Mouse (Mus musculus): ENCODE data around the gene Plxdc1. TPM values are rescaled to one million over a fixed set of nuclear protein-coding genes. Genes with fewer than 3 reads are reported as not detected.
A peak's percentile ranks its signal among the peaks of the same experiment; 100 is the strongest.

The Plxdc1 gene
- polyA plus RNA-seq, 1 experiment from 2014 or later: 0.44 TPM

DNA sequence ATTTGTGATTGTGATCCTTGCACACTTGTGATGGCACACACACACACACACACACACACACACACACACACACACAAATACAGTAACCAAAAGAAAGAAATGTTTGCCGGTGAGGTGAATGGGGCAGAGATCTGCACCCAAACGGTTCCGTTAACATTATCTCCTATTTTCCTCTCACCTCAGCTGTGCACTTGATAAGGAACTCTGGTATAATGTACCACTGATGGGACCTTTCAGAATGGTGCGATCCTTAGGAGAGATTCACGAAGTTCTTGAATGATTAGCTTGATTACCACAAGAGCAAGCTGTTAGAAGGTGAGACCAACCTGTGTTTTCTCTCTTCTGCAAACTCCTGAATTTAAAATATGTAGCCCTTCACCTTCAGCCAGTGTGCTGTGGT is 17.9 kb downstream of the Plxdc1 start:
- no peak overlapping the region for H3K4me3 ChIP-seq
- 39% methylated on average over 5 of the region's 5 CpGs for WGBS
- ATAC-seq (ENCODE audit: extremely low read depth, insufficient number of reproducible peaks, low FRiP score, low TSS enrichment): no peak
- no peak overlapping the region for H3K27ac ChIP-seq (replicated peaks)
- no peaks in the 10 kb centered on the region for H3K36me3 ChIP-seq
- H3K4me2 ChIP-seq: no peak overlapping the region
- no peaks in the 10 kb centered on the region for H3K9me3 ChIP-seq
- H3K9ac ChIP-seq: no peak overlapping the region
- peaks cover 44% of the 10 kb centered on the region for H3K27me3 ChIP-seq (replicated peaks)
- H3K4me1 ChIP-seq: peaks cover 21% of the 10 kb centered on the region

DNA sequence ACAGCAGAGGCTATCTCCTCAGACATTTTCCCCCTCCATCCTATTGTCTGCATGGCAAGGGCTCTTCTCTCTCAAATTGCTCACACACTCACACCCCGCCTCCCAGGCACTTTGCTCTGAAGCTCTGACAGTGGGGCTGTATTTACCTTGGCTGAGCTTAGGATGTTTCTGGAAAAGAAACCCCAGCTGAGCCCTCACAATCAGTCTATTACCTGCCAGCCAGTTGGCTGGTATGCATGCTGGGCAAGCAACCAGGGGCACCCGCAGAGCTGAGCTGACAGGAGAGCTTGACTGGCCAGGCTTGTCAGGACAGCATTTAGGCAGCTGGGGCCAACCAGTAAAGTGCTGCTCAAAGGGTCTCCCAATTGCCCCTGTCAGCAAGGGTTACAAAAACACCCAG is 19.1 kb downstream of the Plxdc1 start:
- Histone ChIP-seq H3K4me2 (no peak overlapping the region), H3K9me3 (no peaks in the 10 kb centered on the region), H3K9ac (no peak overlapping the region), H3K4me1 (peaks cover 21% of the 10 kb centered on the region), H3K36me3 (no peaks in the 10 kb centered on the region), H3K27me3 (replicated peaks) (peaks cover 44% of the 10 kb centered on the region), H3K27ac (replicated peaks) (no peak overlapping the region), H3K4me3 (no peak overlapping the region)
- 29% methylated on average over 2 of the region's 2 CpGs for WGBS
- no peak for ATAC-seq (ENCODE audit: extremely low read depth, insufficient number of reproducible peaks, low FRiP score, low TSS enrichment)

DNA sequence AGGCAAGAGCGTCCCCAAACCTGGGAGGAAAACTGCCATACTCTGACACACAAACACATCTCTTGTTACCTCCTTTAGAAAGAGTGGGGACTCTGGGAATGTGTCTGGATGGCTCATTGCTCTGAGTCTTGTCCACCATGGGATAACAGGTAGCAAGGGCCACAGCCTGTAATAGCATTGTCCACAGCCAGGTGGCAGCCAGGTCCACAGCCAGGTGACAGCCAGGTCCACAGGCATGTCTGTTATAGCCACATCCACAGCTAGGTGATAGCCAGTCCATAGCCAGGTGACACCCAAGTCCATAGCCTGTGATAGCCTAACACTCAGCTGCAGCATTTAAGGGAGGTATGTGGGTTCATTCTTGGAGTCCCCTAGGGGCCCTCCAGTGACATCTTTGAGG is 25.3 kb downstream of the Plxdc1 start:
- H3K27me3 ChIP-seq (replicated peaks): 0 out of 2 replicates have a peak, but pooled peaks cover 16% of the 10 kb centered on the region
- no peaks in the 10 kb centered on the region for H3K9me3 ChIP-seq
- no peak overlapping the region for H3K4me2 ChIP-seq
- H3K9ac ChIP-seq: no peak overlapping the region
- no peak overlapping the region for H3K27ac ChIP-seq (replicated peaks)
- WGBS: 66% methylated on average over 1 of the region's 1 CpGs
- H3K36me3 ChIP-seq: no peaks in the 10 kb centered on the region
- no peak for ATAC-seq (ENCODE audit: extremely low read depth, insufficient number of reproducible peaks, low FRiP score, low TSS enrichment)
- no peak overlapping the region for H3K4me3 ChIP-seq
- 0 out of 2 replicates have a peak, but pooled peaks cover 5% of the 10 kb centered on the region for H3K4me1 ChIP-seq

DNA sequence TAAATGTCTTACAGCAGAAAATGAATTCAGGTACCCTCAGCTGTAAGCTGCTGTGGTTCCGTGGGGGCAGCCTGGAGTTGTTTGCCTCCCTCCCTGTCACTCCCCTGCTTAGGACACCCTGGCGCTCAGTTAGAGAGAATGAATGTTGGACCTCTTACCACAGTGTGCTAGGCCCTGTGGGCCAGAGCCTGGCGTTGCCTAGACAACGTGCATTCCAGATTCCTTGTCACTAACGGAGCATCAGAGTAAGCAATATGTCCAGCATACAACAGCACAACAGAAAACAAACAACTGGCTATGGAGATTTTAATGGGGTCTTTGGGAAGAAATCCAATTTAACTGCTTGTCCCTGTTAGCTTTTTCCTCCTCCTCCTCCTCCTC is 27.0 kb downstream of the Plxdc1 start:
- Histone ChIP-seq H3K27me3 (replicated peaks) (0 out of 2 replicates have a peak, but pooled peaks cover 10% of the 10 kb centered on the region), H3K27ac (replicated peaks) (no peak overlapping the region)
- 61% methylated on average over 5 of the region's 5 CpGs for WGBS

DNA sequence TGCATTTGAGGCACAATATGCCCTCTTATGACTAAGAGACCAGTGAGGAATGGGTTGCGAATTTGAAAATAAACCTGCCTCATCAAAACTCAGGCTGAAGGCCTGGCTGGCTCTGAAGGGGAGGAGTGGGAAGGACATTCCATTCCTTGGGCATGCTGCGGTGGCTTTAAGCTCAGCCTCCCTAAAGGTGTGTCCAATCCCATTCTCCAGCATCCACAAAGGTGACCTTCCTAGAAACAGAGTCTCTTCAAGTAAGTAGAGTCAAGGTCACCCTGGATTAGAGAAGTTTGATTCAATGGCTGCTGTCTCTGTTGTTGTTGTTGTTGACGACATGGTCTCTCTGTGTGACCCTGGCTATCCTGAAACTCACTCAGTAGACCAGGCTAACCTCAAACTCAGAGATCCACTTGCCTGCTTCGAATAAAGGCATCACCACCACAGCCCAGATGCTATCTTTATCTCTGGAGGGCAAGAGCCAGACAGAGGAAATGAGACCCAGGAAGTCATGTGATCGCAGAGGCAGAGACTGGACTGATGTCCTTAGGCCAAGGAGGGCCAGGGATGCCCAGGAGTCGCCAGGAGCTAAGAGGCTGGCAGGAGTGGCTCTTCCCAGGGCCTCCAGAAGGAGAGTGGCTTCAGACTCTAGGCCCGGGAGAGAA is 27.5 kb downstream of the Plxdc1 start:
- Histone ChIP-seq H3K4me3 (no peak overlapping the region), H3K27ac (replicated peaks) (no peak overlapping the region), H3K27me3 (replicated peaks) (0 out of 2 replicates have a peak, but pooled peaks cover 6% of the 10 kb centered on the region), H3K4me1 (peaks cover 19% of the 10 kb centered on the region), H3K9me3 (no peaks in the 10 kb centered on the region), H3K36me3 (no peaks in the 10 kb centered on the region), H3K4me2 (no peak overlapping the region), H3K9ac (no peak overlapping the region)
- 64% methylated on average over 7 of the region's 7 CpGs for WGBS
- ATAC-seq (ENCODE audit: extremely low read depth, insufficient number of reproducible peaks, low FRiP score, low TSS enrichment): no peak

More for the DNA sequence above, 27.0 kb downstream of the Plxdc1 start:
- H3K9ac ChIP-seq: no peak overlapping the region
- ATAC-seq (ENCODE audit: extremely low read depth, insufficient number of reproducible peaks, low FRiP score, low TSS enrichment): no peak
- H3K9me3 ChIP-seq: no peaks in the 10 kb centered on the region
- peaks cover 14% of the 10 kb centered on the region for H3K4me1 ChIP-seq
- no peak overlapping the region for H3K4me3 ChIP-seq
- no peaks in the 10 kb centered on the region for H3K36me3 ChIP-seq
- no peak overlapping the region for H3K4me2 ChIP-seq

DNA sequence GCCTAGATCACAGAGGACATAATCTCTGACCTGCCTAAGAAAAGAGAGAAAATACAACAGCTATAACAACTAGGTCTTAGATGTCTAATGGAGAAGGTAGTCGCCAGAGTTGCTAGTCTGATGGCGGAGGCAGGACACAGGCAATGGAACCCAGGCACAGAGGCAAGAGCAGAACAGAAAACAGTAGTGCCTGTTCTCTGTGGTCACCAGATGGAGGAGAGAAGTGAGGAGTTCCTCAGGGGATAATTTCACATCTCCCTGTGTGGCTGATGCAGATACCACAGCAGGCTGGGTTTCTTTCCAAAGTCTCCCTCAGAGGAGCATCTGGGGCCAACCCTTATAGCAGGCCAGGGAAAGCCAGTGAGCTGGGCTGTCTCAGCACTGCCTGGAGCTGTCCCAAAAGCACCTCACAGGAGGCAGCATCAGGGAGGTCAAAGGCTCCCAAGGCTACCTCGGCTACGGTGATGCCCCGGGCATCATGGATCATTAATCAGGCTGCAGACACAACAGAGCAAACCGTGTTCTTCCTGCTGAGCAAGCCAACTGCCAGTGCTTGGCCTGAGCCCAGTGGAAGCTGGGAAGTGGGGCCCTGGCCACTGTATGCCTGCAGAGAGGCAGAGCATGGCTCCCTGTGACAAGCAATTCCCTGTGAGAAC is 29.2 kb downstream of the Plxdc1 start:
- WGBS: 73% methylated on average over 6 of the region's 6 CpGs
- Histone ChIP-seq H3K4me2 (no peak overlapping the region), H3K36me3 (no peaks in the 10 kb centered on the region), H3K4me1 (peaks cover 19% of the 10 kb centered on the region), H3K9ac (no peak overlapping the region), H3K27me3 (replicated peaks) (0 out of 2 replicates have a peak, but pooled peaks cover 6% of the 10 kb centered on the region), H3K27ac (replicated peaks) (no peak overlapping the region), H3K4me3 (no peak overlapping the region), H3K9me3 (no peaks in the 10 kb centered on the region)
- no peak for ATAC-seq (ENCODE audit: extremely low read depth, insufficient number of reproducible peaks, low FRiP score, low TSS enrichment)

DNA sequence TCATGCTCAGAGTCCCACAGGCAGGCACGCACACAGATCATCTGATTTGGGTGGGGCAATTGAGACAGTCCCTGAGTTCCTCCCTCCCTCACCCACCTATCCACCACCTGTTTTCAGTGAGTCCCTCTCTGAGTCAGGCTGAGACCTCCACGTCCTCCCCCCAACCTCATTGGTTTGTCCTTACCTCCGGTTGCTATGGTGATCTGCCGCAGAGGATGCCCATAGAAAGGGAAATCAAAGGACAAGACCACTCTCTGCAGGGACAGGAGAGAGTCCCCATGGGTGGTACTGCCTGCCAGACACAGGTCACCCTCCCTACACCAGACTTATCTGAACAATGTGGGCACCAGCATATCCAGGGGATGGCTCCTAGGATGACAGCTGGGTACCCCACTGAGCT is 30.3 kb downstream of the Plxdc1 start:
- Histone ChIP-seq H3K27ac (replicated peaks) (no peak overlapping the region), H3K4me2 (no peak overlapping the region), H3K9ac (no peak overlapping the region), H3K27me3 (replicated peaks) (0 out of 2 replicates have a peak, but pooled peaks cover 6% of the 10 kb centered on the region), H3K4me1 (peaks cover 19% of the 10 kb centered on the region), H3K9me3 (no peaks in the 10 kb centered on the region), H3K4me3 (no peak overlapping the region), H3K36me3 (no peaks in the 10 kb centered on the region)
- 67% methylated on average over 4 of the region's 4 CpGs for WGBS
- ATAC-seq (ENCODE audit: extremely low read depth, insufficient number of reproducible peaks, low FRiP score, low TSS enrichment): no peak

DNA sequence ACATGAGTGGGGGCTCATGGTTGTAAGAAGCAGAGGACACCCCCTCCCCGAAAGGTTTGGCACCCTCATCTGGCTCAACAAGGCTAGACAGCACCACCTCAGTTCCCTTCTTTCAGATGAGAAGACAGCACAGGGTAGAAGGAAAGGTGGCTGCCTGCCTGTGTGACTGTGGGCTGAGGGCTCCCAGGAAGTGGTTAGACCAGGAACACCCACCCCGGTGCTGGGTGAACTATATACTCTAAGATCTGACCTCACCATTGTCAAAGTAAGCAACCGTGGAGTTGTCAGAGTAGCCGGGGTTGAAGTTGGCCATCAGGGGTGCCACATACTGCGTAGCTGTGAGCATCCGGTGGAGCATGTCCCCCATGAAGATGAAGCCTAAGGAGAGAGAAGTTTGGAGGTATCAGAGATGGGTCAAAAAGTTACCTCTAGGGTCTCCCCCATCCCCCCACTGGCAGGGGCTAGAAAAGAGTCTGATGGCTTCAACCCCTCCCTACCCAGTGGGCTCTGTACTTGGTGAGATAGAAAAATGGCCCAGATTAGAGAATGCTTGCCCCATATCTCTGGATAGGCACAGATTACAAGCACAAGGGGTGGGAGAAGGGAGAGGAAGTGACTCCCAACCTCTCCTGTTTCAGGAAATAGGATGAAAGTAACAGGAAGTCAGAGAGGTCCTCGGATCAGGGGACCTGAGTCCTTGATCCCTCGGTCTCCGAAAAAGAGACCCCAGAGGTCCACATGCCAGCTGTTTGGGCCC is 30.9 kb downstream of the Plxdc1 start:
- Histone ChIP-seq H3K27ac (replicated peaks) (no peak overlapping the region), H3K36me3 (no peaks in the 10 kb centered on the region), H3K9ac (0 out of 2 replicates have a peak overlapping the region, but pooled peaks have one; percentile 11), H3K4me1 (peaks cover 19% of the 10 kb centered on the region), H3K9me3 (no peaks in the 10 kb centered on the region), H3K27me3 (replicated peaks) (peaks cover 6% of the 10 kb centered on the region; the same call in 1 of the 2 replicates), H3K4me2 (no peak overlapping the region), H3K4me3 (no peak overlapping the region)
- WGBS: 65% methylated on average over 9 of the region's 9 CpGs
- ATAC-seq (ENCODE audit: extremely low read depth, insufficient number of reproducible peaks, low FRiP score, low TSS enrichment): no peak

DNA sequence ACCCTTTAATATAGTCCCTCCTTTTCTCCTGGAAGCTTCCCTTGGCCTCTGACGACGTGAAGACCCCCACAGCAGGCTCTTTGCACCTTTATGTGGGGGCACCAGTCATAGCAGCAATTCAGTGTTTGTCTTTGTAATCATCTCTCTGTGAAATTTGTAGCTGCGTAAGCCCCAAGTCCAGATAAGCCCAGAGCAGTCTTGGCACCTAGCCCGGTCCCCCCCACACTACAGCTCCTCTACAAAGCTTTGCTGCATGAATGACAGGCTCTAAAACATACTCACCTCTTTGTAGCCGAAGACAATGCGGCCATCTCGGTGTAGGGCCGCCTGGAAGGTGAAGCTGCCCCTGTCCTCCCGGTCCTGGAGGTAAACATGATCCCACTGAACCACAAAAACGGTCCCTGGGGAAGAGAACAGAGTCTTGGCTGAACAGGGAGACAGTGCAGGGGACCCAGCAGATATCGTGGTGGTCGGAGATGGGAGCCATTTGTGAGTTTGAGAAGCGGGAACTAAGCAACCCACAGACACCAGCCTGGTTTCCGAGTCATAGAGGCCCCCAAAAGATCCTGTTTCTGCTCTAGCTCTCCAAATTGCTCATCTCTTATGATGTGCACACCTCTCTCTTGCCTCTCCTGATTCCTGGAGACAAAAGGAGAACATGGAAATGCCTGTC is 31.6 kb downstream of the Plxdc1 start:
- Histone ChIP-seq H3K27me3 (replicated peaks) (peaks cover 6% of the 10 kb centered on the region; the same call in 1 of the 2 replicates), H3K4me3 (no peak overlapping the region), H3K9me3 (no peaks in the 10 kb centered on the region), H3K27ac (replicated peaks) (no peak overlapping the region), H3K9ac (peak overlapping the region; percentile 50; the same call in 1 of the 2 replicates), H3K4me1 (peaks cover 19% of the 10 kb centered on the region), H3K36me3 (no peaks in the 10 kb centered on the region), H3K4me2 (peak overlapping the region; percentile 26)
- no peak for ATAC-seq (ENCODE audit: extremely low read depth, insufficient number of reproducible peaks, low FRiP score, low TSS enrichment)
- WGBS: 39% methylated on average over 14 of the region's 14 CpGs

DNA sequence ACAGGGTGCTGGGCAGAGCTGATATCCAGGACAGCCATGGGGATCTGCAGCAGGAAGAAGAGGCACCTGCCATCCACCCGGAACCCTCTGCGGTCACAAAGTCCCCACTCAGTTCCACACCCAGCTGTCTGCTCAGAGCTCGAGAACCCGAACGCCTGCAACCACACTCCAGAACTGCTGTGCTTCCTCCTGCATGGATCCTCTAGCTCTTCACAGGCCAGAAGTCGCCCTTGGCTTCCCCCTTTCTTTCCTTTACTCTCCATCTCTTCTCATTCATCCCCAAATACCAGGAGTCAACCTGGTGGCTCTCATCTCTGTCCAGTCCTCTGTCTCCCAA is 32.3 kb downstream of the Plxdc1 start:
- Histone ChIP-seq H3K36me3 (no peaks in the 10 kb centered on the region), H3K9ac (no peak overlapping the region), H3K4me2 (no peak overlapping the region), H3K9me3 (no peaks in the 10 kb centered on the region), H3K27me3 (replicated peaks) (peaks cover 6% of the 10 kb centered on the region; the same call in 1 of the 2 replicates), H3K4me3 (no peak overlapping the region), H3K27ac (replicated peaks) (no peak overlapping the region), H3K4me1 (peaks cover 16% of the 10 kb centered on the region)
- ATAC-seq (ENCODE audit: extremely low read depth, insufficient number of reproducible peaks, low FRiP score, low TSS enrichment): no peak
- 79% methylated on average over 6 of the region's 6 CpGs for WGBS

Measured in heart, embryonic 13.5 days (tissue).